Mouse (Mus musculus) embryonic facial prominence, embryonic 10.5 days (tissue): ENCODE data around the gene Gnb3. TPM values are rescaled to one million over a fixed set of nuclear protein-coding genes. Genes with fewer than 3 reads are reported as not detected.
"Not testable (repeated sequence)": the region's sequence is repeated elsewhere in the genome, so short reads cannot be mapped to it uniquely, and the experiment has no call there.

Experiments
- DNase-seq: peaks from one replicate; pipeline ENCODE4 v3.0.0-alpha.2; 2017; ENCODE audit warnings: low spot score
- H3K27ac ChIP-seq: fragments of 300-500 bp; sonication (generic); replicated peaks from 2 replicates; pipeline ENCODE4 v1.5.1; 2016; ENCODE audit warnings: mild to moderate bottlenecking
- H3K27me3 ChIP-seq: fragments of 300-500 bp; sonication (generic); replicated peaks from 2 replicates; pipeline ENCODE4 v1.6.1; 2016; ENCODE audit warnings: low read depth, mild to moderate bottlenecking; ENCODE audit not compliant: poor library complexity, severe bottlenecking
- H3K36me3 ChIP-seq: fragments of 300-500 bp; sonication (generic); replicated peaks from 2 replicates; pipeline ENCODE4 v1.6.1; 2016; ENCODE audit warnings: mild to moderate bottlenecking, moderate library complexity
- H3K4me1 ChIP-seq: fragments of 300-500 bp; sonication (generic); 2 replicates; pipeline ENCODE4 v1.6.1; 2016
- H3K4me3 ChIP-seq: fragments of 300-500 bp; sonication (generic); 2 replicates; pipeline ENCODE4 v1.5.1; 2016; ENCODE audit warnings: mild to moderate bottlenecking, moderate library complexity
- H3K9me3 ChIP-seq: fragments of 300-500 bp; sonication (generic); 2 replicates; pipeline ENCODE4 v1.6.1; 2016; ENCODE audit warnings: mild to moderate bottlenecking
- WGBS: fragments of 180-500 bp; shearing (Covaris S2); methylation state at CpG from one replicate; pipeline ENCODE4 v1.1.7; 2016; 5-methylcytosine and 5-hydroxymethylcytosine counted together
- polyA plus RNA-seq: library from polyadenylated mRNA; unstranded; fragments of >200 nt; fragmentation: Nextera tagmentation; extraction: Ambion mirVana; gene quantifications from 2 replicates; pipeline ENCODE4 v1.2.1, GENCODE M21; 2016

Gnb3 gene
- polyA plus RNA-seq, 1 experiment from 2014 or later, result 0.97 TPM

DNA sequence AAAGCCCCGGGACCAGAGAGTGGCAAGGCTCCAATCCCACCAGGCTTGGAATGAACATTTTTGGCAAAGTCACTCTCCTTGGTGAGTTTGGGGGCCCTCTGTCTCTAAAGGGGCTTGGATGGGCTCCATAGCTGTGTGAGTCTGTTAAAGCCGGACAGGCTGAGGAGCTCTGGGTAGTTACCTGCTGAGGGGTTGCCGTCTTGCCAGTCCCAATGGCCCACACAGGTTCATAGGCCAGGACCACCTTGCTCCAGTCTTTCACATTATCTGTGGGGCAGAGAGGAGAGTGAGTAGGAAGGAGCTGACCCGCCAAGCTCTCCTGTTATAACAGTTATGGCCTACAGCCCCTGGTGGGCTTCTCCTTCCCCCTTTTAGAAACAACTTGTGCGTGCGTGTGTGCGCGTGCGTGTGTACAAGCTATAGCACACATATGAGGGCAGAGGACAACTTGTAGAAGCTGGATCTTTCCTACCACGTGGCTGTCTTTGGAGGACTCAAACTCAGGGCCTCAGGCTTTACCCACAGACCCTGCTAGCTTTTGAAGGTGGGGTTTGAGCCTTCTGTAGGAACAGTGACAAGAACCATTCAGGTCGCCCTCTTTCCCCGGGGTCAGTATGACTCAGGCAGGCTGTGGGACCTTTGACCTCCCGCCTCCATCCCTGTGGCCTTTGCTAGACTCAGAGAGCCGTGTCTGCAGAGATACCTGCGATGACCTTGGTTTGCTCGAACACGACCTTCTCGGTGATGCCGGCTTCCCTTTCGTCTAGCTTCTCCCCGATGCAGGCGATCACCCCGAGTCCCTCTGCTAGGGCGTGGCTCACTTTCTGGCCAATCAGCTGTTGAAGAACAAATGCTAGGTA is 28.1 kb downstream of the Gnb3 start:
- no peak for DNase-seq
- 85% methylated on average over 24 of the region's 24 CpGs for WGBS
- H3K27me3 ChIP-seq, result no peaks in the 10 kb centered on the region
- H3K4me1 ChIP-seq, result peaks cover 65% of the 10 kb centered on the region
- H3K36me3 ChIP-seq, result peaks cover 56% of the 10 kb centered on the region
- H3K9me3 ChIP-seq, result no peaks in the 10 kb centered on the region
- peak overlapping the region; percentile 98 for H3K27ac ChIP-seq
- H3K4me3 ChIP-seq, result peak overlapping the region; percentile 92

DNA sequence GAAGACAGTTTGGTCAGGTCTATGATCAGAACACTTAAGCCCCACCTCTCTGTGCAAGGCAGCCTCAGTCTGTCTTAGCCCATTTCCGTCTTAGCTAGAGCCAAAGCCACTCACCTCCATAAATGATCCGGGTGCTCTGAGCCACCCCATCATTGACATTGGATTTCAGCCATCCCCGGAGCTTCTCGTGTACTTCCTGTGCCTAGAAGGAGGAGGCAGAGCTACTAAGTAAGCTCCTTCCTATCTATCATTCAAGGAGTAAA is 28.7 kb downstream of the Gnb3 start:
- H3K4me1 ChIP-seq, result peaks cover 70% of the 10 kb centered on the region
- H3K4me3 ChIP-seq, result no peak overlapping the region
- H3K9me3 ChIP-seq, result no peaks in the 10 kb centered on the region
- DNase-seq, result no peak
- H3K27me3 ChIP-seq, result no peaks in the 10 kb centered on the region
- WGBS, result 96% methylated on average over 4 of the region's 4 CpGs
- H3K27ac ChIP-seq, result no peak overlapping the region
- H3K36me3 ChIP-seq, result peaks cover 50% of the 10 kb centered on the region

DNA sequence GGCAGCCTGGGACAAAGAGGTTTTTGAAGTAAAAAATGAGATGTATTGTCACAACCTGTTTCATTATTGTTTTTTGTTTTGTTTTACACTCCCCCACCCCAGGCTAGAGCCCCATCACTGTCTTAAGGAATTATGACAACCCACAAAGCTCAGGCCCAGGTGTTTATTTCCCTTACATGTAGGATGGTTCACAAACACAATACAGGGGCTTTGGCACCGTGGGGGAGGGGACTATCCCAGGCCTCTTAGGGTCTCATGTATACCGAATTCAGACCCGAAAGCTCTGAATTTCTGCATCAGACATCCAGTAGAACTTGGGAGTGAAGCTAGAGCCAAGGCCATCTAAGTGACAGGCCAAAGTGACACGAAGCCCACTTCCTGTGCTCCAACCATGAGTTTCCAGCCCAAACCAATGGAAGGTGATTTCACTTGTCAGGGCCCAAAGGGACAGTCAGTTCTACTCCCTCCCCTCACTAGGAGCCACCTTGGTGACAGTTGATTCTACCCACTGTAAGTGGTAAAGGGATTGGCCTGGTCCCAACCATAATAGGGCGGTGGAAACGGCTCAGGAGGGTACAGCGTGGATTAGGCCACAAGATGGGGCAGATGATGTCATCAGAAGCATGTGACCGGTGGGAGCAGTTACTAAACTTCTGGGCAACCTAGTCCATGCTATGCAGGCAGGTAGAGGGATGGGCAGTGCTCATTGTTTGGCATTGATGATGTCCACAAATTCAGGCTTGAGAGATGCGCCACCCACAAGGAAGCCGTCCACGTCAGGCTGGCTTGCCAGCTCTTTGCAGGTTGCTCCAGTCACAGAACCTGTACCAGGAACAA is 29.3 kb downstream of the Gnb3 start:
- peaks cover 75% of the 10 kb centered on the region for H3K4me1 ChIP-seq
- H3K27me3 ChIP-seq, H3K27ac ChIP-seq, H3K9me3 ChIP-seq, DNase-seq: not testable (repeated sequence)
- H3K4me3 ChIP-seq, result 0 out of 2 replicates have a peak overlapping the region, but pooled peaks have one; percentile 66
- peaks cover 45% of the 10 kb centered on the region for H3K36me3 ChIP-seq
- 85% methylated on average over 11 of the region's 11 CpGs for WGBS

DNA sequence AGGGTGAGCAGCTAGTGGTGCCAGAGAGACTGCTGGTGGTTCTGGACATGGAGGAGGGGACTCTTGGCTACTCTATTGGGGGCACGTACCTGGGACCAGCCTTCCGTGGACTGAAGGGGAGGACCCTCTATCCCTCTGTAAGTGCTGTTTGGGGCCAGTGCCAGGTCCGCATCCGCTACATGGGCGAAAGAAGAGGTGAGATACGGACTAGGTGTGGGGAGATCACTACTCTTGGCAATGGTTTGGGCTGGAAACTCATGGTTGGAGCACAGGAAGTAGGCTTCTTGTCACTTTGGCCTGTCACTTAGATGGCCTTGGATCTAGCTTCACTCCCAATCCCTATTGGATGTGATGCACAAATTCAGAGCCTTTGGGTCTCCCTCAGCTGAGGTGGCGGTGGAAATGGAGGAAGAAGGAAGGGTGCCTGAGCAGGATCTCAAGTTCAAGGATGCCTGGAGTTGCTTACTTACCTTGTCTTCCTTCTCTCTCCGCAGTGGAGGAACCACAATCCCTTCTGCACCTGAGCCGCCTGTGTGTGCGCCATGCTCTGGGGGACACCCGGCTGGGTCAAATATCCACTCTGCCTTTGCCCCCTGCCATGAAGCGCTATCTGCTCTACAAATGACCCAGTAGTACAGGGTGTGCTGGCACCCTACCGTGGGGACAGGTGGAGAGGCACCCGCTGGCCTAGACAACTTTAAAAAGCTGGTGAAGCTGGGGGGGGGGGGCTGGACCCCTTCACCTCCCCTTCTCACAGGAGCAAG is 30.1 kb downstream of the Gnb3 start:
- H3K4me3 ChIP-seq, result peak overlapping the region; percentile 66
- H3K27ac ChIP-seq, result peak overlapping the region; percentile 87
- WGBS, result 49% methylated on average over 14 of the region's 14 CpGs
- no peaks in the 10 kb centered on the region for H3K9me3 ChIP-seq
- no peak for DNase-seq
- H3K4me1 ChIP-seq, result peaks cover 78% of the 10 kb centered on the region
- no peaks in the 10 kb centered on the region for H3K27me3 ChIP-seq
- H3K36me3 ChIP-seq, result peaks cover 36% of the 10 kb centered on the region

DNA sequence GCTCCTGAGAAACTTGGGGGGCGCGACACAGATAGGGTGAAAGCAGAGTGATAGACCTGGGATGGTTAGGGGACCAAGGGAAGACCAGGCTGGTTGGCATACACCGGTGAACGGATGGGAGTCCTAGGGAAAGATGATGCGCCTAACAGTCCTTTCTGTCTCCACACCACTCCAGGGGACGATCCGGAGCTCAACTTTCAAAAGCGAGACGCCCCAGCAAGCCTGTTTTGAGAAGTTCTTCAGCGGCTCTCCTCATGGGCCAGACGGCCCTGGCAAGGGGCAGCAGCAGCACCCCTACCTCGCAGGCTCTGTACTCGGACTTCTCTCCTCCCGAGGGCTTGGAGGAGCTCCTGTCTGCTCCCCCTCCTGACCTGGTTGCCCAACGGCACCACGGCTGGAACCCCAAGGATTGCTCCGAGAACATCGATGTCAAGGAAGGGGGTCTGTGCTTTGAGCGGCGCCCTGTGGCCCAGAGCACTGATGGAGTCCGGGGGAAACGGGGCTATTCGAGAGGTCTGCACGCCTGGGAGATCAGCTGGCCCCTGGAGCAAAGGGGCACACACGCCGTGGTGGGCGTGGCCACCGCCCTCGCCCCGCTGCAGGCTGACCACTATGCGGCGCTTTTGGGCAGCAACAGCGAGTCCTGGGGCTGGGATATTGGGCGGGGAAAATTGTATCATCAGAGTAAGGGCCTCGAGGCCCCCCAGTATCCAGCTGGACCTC is 30.9 kb downstream of the Gnb3 start:
- H3K9me3 ChIP-seq, result no peaks in the 10 kb centered on the region
- H3K4me1 ChIP-seq, result peaks cover 72% of the 10 kb centered on the region
- under 1% methylated on average over 35 of the region's 35 CpGs for WGBS
- H3K27me3 ChIP-seq, result no peaks in the 10 kb centered on the region
- H3K4me3 ChIP-seq, result peak overlapping the region; percentile 66
- peak; percentile 90 for DNase-seq
- H3K36me3 ChIP-seq, result peaks cover 33% of the 10 kb centered on the region
- H3K27ac ChIP-seq, result peak overlapping the region; percentile 87

DNA sequence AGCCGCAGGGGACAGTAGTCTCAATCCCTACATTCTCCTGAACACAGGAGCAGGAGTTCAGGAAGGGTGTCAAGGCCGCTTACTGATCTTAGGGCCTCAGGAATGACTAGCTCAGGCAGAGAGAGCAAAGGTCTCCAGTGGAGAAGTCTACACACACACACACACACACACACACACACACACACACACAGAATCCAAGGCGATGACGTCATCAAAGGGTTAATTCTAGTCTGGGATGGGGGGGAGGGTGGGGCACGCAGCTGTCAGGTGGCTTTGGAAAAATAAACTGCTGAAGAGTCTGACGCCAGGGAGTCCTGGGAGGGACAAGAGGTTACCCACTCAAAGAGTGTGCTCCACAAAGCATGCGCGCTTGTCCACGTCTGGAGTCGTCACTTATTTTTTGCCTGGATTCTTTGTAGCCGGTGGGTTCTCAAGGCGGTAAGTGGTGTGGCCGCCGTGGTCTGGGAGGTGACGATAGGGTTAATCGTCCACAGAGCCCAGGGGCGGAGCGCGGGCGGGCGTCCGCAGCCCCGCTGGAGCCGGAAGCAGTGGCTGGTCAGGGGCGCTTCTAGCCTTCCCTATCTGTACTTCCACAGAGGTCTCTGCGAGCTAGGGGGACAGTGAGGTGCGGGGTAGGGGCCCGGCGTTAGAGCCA is 31.6 kb downstream of the Gnb3 start, which contains the start of gene Spsb2:
TSS of gene Spsb2 (plus strand) at position 304 of the 655 bp plus-strand sequence.
- Histone ChIP-seq H3K27ac (peak within 1 kb of the TSS; percentile 87), H3K4me3 (peak within 1 kb of the TSS; percentile 66), H3K9me3 (no peaks in the 10 kb centered on the region), H3K27me3 (no peaks in the 10 kb centered on the region), H3K4me1 (peaks cover 70% of the 10 kb centered on the region), H3K36me3 (peaks cover 33% of the 10 kb centered on the region)
- DNase-seq, result peak; percentile 87
- whole genome bisulfite sequencing, result 5% methylated on average over 29 of the region's 29 CpGs

DNA sequence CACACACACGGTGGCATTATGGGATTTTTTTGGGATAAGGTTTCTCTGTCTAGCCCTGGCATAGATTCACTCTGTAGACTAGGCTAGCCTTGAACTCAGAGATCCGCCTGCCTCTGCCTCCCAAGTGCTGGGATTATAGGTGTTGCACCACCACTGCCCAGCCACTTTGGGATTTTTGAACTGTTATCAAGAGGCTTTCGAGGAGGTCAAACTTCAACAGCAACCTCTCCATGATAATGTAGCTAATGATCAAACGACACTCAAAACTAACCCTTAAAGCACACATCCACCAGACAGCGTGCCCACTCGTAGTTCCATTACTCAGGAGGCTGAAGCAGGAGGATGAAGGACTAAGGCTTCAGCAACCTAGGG is 32.1 kb downstream of the Gnb3 start:
- WGBS, result 81% methylated on average over 6 of the region's 6 CpGs
- Histone ChIP-seq H3K27ac (peak overlapping the region; percentile 87), H3K4me3 (peak overlapping the region; percentile 66), H3K9me3 (no peaks in the 10 kb centered on the region), H3K36me3 (peaks cover 33% of the 10 kb centered on the region), H3K27me3 (no peaks in the 10 kb centered on the region), H3K4me1 (peaks cover 65% of the 10 kb centered on the region)
- DNase-seq, result no peak

DNA sequence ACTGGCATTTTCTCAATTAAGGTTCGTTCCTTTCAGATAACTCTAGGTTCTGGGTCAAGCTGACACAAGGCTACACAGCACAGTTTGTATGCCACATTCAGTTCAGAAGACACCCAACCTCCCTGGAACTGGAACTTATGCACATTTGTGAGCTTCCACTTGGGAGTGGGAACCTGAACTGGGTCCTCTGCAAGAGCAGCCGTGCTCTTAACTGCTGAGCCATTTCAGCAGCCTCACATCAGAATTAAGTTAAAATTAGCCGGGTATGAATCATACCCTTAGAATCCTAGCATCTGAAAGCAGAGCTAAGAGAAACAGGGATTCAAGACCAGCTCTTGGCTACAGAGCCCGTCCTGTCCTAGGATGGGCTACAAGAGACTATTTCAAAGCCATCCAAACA is 32.7 kb downstream of the Gnb3 start:
- Histone ChIP-seq H3K27ac (0 out of 2 replicates have a peak overlapping the region, but pooled peaks have one; percentile 24), H3K9me3 (no peaks in the 10 kb centered on the region), H3K36me3 (peaks cover 27% of the 10 kb centered on the region), H3K4me1 (peaks cover 62% of the 10 kb centered on the region), H3K4me3 (no peak overlapping the region), H3K27me3 (no peaks in the 10 kb centered on the region)
- no peak for DNase-seq
- WGBS, result 87% methylated on average over 4 of the region's 4 CpGs

DNA sequence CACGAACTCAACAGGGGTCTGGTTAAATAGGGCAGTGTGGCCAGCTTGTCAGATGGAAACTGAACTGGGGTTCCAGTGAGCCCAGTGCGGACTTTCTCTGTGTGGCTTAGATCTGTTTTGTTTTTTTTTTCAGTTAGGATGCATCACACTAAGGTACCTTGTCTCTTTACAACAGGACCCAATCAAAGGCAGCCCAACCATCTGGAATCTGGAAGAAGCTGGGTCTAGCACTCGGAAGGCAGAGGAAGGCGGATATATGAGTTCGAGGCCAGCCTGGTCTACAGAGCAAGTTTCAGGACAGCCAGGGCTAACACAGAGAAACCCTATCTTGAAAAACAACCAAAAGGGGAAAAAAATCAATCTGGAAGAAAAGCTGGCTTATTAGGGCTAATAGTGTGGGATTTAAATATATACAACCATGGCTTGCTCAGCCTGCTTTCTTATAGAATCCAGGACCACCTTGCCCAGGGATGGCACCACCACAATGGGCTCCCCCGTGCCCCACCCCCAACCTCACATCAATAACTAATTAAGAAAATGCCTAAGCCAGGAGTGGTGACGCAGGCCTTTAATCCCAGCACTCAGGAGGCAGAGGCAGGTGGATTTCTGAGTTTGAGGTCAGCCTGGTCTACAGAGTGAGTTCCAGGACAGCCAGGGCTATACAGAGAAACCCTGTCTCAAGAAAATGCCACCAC is 33.5 kb downstream of the Gnb3 start:
- Histone ChIP-seq H3K27ac (peak overlapping the region; percentile 91), H3K9me3 (no peaks in the 10 kb centered on the region), H3K4me1 (peaks cover 54% of the 10 kb centered on the region), H3K27me3 (no peaks in the 10 kb centered on the region), H3K4me3 (peak overlapping the region; percentile 66), H3K36me3 (peaks cover 20% of the 10 kb centered on the region)
- WGBS, result 75% methylated on average over 7 of the region's 7 CpGs
- no peak for DNase-seq

DNA sequence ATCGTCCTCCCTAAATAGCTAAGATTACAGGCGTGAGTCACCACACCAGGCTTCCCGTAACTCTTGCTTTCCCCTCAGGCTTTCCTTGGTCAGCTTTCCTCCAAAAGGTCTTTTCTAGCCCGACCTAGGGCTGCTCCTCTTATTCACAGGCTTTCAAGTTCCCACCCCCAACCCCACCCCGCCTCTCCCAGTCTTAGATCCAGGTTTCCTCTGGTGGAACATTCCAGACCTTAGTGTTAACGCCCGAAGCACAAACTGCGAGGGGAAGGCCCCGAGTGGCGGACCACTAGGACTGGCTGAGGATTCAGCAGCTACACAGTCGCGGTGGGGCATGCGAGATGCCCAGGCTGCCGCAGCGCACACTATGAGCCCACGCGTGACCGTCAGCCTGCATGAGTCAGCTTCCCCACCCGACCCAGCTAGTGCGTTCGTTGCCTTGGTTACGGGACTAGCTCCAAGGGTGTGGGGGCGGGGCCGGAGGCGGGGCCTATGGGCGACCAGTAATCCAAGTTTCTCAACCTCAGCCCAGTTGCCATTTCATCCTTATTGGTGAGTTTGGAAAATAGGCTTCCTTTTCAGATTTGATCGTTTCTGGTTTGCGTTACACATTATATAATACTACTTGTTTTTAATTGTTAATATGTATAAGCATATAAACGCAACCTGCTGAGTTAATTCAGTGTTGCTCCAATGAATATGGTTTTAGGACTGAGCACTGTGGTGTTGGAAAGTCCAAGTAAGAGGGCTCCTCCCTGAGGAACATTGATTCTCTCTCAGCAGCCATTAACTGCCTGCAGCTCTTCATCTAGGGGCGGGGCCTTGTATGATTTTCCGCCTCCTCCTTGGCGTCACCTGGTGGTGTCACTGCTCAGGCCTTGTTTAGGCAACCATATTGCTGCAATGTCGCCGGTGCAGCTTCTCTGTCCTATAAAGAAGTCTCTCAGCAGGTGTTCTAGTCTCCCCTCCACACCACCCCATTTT is 34.4 kb downstream of the Gnb3 start:
- Histone ChIP-seq H3K4me3 (peak overlapping the region; percentile 66), H3K27ac (peak overlapping the region; percentile 91), H3K36me3 (peaks cover 10% of the 10 kb centered on the region), H3K4me1 (peaks cover 50% of the 10 kb centered on the region), H3K27me3 (no peaks in the 10 kb centered on the region), H3K9me3 (no peaks in the 10 kb centered on the region)
- peak; percentile 96 for DNase-seq
- WGBS, result 1% methylated on average over 34 of the region's 34 CpGs
